Mouse (Mus musculus): ENCODE data around the gene Siah1b.

DNA sequence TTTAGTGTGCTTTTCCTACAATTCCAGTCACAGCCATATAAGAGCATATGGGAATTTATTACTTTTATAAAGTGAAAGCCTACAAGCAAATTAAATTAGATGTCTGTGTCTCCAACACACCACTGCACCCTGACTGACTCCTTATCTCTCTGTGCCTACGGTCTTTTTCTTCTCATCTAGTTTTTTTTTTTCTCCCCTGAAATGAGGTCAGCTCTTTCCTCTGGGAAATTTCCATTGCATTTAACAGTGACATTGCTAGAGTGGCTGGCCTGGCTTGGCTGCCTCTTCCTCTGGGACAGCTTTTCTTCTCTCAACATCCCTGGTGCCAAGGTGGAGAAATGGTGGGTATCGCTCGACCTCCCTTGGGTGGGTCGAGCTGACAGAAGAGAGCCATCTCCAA is 12.3 kb upstream of the Siah1b start, which contains the start of gene Cltrn:
- TF ChIP-seq CTCF (IDR thresholded peaks at IDR 0.05; ENCODE audit: low read depth): no peak
- no peak for TF ChIP-seq EP300 (IDR thresholded peaks at IDR 0.05; ENCODE audit: low read depth)

Data from heart, postnatal 0 days (tissue).